Mouse (Mus musculus): Measurements from ENCODE around the gene Pou3f1. TPM values are rescaled to one million over a fixed set of nuclear protein-coding genes. Genes with fewer than 3 reads are reported as not detected.

The Pou3f1 gene
- polyA plus RNA-seq (2014; fragmentation: Illumina TruSeq; extraction: RNeasy Lipid Tissue Mini Kit (QIAGEN cat#74804); ENCODE audit: low read depth, low replicate concordance), result not detected

DNA sequence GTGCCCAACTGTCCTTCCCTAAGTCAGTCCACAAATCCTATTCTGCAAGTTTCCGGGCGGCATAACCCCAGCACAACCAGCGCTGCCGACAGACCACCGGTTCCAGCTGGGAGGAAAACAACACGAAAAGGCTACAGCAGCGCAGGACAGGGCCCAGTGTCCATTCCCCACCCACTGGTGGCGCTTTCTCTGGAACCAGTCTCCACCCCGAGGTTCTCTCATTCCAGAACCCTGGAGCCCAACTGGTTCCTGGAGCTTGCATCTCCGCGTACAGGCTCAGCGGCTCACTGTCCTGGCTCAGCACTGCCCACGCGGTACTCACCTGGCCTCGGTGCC is at the start of gene Pou3f1:
TSS of gene Pou3f1 (plus strand) at position 290 of the 336 bp plus-strand sequence.

DNA sequence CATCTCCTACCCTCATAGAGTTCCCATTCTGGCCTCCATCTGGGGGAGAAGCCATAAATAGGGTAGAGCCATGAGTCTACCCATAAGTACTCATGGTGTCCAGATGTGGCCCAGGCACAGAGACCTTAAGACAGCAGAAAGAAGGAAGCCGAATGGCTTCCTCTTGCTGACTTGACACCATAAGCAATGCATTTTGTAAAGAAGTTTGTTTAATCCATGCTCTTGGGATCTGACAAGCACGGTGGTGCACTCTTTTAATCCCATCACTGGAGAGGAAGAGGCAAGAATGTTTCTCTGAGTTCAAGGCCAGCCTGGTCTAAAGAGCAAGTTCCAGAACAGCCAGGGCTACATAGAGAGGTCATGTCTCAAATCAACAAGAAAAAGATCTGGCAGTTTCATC is 45.9 kb upstream of the Pou3f1 start, which contains the start of gene 3100002H09Rik:
TSS of gene 3100002H09Rik (minus strand) at position 101 of the 400 bp plus-strand sequence.

DNA sequence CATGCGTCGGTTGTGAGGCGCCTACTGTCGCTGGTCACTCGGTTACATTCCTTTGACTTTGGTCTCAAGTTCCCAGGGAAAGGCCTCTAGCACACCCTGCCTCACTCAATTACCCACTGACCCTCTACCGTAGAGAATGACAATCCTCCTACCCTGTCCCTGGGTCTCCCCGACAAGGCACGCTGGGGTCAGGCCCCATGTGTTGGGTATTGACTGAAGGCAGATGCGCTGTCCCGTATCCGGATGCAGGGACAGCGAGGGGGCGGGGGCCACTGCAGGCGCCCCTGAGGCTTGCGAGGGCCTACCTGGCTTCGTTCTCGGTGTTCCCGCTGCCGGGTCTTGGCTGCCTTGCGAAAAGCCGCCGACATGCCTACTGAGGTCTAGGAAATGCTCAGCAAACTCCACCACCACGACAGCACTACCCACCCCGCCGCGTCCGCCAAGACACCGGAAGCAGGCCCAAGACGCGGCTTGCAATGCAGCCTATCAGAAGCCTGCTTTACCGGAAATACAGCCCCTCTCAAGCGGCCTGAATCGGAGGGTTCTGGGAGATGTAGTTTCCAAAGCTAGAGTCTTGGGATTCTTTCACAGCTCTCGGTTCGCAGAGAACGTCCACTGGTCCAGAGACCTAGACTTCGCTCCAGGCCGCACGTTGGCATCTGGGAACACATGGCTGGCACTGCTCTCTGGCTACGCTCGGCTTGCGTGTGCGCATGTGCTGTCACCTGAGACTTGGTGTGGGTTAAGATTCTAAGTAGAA is 36.7 kb downstream of the Pou3f1 start, which contains the start of gene Utp11:
TSS of gene Utp11 (minus strand) at position 466 of the 760 bp plus-strand sequence.

DNA sequence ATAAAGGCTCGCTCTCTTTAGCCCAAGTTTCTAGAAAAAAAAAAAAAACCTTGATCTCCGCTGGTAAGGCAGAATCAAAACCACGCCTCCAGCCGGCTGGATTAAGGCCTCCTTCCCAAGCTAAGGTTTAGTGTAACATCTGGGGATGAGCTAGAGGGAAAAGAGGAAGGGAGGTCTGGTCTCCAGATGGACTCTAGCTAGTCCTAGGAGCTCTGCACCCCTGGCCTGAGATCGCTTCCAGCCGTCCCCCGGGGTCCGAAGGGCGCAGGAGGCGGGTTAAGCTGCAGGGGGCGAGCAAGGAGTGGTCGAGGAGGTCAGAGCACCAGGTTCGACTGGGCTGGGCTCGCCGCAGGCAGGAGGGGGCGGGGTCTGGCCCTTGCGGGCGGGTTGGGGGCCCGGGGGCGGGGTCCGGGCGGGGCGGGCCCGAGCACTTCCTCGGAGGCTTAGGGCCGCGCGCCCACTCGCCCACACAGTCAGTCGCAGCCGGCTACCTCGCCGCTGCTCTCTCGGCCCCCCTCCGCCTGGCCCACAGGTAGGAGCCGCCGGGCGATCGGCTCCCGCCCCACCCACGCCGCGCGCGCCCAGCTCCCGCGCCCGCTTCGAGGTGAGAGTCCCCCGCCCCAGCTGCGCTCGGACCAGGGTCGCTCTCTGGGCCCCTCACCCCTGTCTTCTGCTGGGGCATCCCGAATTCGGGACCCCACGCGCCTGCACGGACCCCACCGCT is 43.8 kb downstream of the Pou3f1 start, which contains the start of gene Fhl3:
TSS of gene Fhl3 (plus strand) at position 454 of the 724 bp plus-strand sequence.

Other genes with a start within 250 kb of the Pou3f1 start
- not detected for gene 3100002H09Rik, start 46.0 kb upstream of the Pou3f1 start, polyA plus RNA-seq (2014; fragmentation: Illumina TruSeq; extraction: RNeasy Lipid Tissue Mini Kit (QIAGEN cat#74804); ENCODE audit: low read depth, low replicate concordance)
- gene Utp11, start 36.8 kb downstream of the Pou3f1 start, polyA plus RNA-seq (2014; fragmentation: Illumina TruSeq; extraction: RNeasy Lipid Tissue Mini Kit (QIAGEN cat#74804); ENCODE audit: low read depth, low replicate concordance), result 27.4 TPM
- gene Fhl3, start 43.9 kb downstream of the Pou3f1 start, polyA plus RNA-seq (2014; fragmentation: Illumina TruSeq; extraction: RNeasy Lipid Tissue Mini Kit (QIAGEN cat#74804); ENCODE audit: low read depth, low replicate concordance), result not detected
- 15.3 TPM for gene Sf3a3, start 58.0 kb downstream of the Pou3f1 start, polyA plus RNA-seq (2014; fragmentation: Illumina TruSeq; extraction: RNeasy Lipid Tissue Mini Kit (QIAGEN cat#74804); ENCODE audit: low read depth, low replicate concordance)
- 15.7 TPM for gene Inpp5b, start 85.0 kb downstream of the Pou3f1 start, polyA plus RNA-seq (2014; fragmentation: Illumina TruSeq; extraction: RNeasy Lipid Tissue Mini Kit (QIAGEN cat#74804); ENCODE audit: low read depth, low replicate concordance)
- gene Mtf1, start 145.3 kb downstream of the Pou3f1 start, polyA plus RNA-seq (2014; fragmentation: Illumina TruSeq; extraction: RNeasy Lipid Tissue Mini Kit (QIAGEN cat#74804); ENCODE audit: low read depth, low replicate concordance), result 7.2 TPM
- 15.7 TPM for gene Yrdc, start 193.9 kb downstream of the Pou3f1 start, polyA plus RNA-seq (2014; fragmentation: Illumina TruSeq; extraction: RNeasy Lipid Tissue Mini Kit (QIAGEN cat#74804); ENCODE audit: low read depth, low replicate concordance)
- gene 1110065P20Rik, start 194.4 kb downstream of the Pou3f1 start, polyA plus RNA-seq (2014; fragmentation: Illumina TruSeq; extraction: RNeasy Lipid Tissue Mini Kit (QIAGEN cat#74804); ENCODE audit: low read depth, low replicate concordance), result 1.5 TPM
- not detected for gene Maneal, start 205.4 kb downstream of the Pou3f1 start, polyA plus RNA-seq (2014; fragmentation: Illumina TruSeq; extraction: RNeasy Lipid Tissue Mini Kit (QIAGEN cat#74804); ENCODE audit: low read depth, low replicate concordance)
- gene Epha10, start 224.1 kb downstream of the Pou3f1 start, polyA plus RNA-seq (2014; fragmentation: Illumina TruSeq; extraction: RNeasy Lipid Tissue Mini Kit (QIAGEN cat#74804); ENCODE audit: low read depth, low replicate concordance), result not detected